Mouse (Mus musculus) E14TG2a.4 (cell line): ENCODE results near the gene Zmat3.
A peak's percentile ranks its signal among the peaks of the same experiment; 100 is the strongest.

Experiments
- H3K27me3 ChIP-seq: 2 replicates; pipeline ENCODE4 v1.6.1; 2014; ENCODE audit warnings: low read length, control low read depth; ENCODE audit not compliant: insufficient read depth
- H3K36me3 ChIP-seq: 2 replicates; pipeline ENCODE4 v1.6.1; 2014; ENCODE audit warnings: low read length, control low read depth; ENCODE audit not compliant: insufficient read depth
- H3K4me1 ChIP-seq: replicated peaks from 2 replicates; pipeline ENCODE4 v1.6.1; 2014; ENCODE audit warnings: low read depth, low read length, control low read depth
- H3K4me3 ChIP-seq: replicated peaks from 2 replicates; pipeline ENCODE4 v1.5.1; 2014; ENCODE audit warnings: mild to moderate bottlenecking, low read length
- H3K9me3 ChIP-seq: 2 replicates; pipeline ENCODE4 v1.6.1; 2014; ENCODE audit warnings: low read length, control low read depth
- CTCF ChIP-seq: conservative IDR thresholded peaks from 2 replicates; pipeline ENCODE4 v1.5.1; 2014; ENCODE audit warnings: low read length
- NANOG ChIP-seq: IDR thresholded peaks from 2 replicates; pipeline ENCODE4 v1.6.1; 2014; ENCODE audit warnings: borderline replicate concordance, low read length, mixed read lengths
- POU5F1 ChIP-seq: IDR thresholded peaks from 2 replicates; pipeline ENCODE4 v1.6.1; 2014; ENCODE audit warnings: low read length, borderline replicate concordance

Zmat3 gene

DNA sequence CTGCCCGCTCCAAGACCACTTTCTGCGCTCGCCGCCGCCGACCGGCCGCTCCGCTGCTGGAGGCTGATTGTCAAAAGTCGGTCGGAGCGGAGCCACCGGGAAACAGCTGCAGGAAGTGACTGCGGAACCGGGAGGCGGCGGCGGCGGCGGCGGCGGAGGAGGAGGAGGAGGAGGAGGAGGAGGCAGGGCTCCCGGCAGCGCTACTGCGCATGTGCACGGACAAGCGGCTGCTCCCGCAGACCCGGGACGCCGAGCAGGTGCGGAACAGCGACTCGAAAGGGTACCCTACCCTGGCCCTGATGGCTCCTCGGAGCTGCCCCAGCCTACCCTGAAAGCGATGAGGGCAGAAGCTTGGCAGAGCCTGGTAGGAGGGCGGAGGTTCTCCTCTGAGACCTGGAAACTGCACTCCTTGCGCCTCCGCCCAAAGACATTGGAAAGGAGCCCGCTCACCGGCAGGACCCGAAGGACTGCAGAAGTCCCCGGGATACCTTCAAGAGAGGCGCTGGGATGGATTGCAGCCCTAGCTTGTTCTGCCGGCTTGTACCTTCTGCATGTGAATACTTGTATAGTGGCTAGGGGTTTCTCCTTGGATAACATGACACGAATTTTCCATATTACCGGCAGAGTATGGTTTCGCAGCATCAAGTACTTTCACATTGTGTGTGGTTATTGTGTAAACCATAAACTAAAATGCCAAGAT is at the start of gene Zmat3:
Gene Zmat3, minus strand, starts transcription at position 469 of the 700 bp plus-strand sequence.
- H3K4me3 ChIP-seq: peak within 1 kb of the TSS; percentile 94
- H3K9me3 ChIP-seq: no peaks in the 10 kb centered on the region
- TF ChIP-seq POU5F1: no peak
- TF ChIP-seq NANOG: no peak
- TF ChIP-seq CTCF: no peak
- H3K36me3 ChIP-seq: peaks cover 19% of the 10 kb centered on the region
- H3K27me3 ChIP-seq: peaks cover 22% of the 10 kb centered on the region
- H3K4me1 ChIP-seq: peaks cover 58% of the 10 kb centered on the region

DNA sequence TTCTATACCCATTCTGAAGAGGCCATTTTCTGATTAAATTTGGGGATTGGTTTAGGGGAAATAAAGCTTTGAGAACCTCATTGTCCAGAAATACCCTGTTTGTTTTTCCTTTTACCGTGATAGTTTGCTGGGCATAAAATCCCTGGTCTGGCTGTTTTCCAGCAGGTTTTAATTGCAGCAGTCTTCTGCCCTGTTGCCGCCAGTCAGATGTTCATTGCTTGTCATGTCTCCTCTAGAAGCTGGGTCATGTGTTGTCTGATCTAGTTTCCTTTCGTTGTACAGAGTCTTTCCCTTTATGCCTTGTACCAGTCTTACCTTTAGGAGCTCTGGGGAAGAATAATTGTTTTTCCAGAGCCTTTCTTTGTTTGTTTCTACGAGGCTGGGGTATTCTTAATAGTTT is 48.6 kb upstream of the Zmat3 start:
- no peaks in the 10 kb centered on the region for H3K9me3 ChIP-seq
- no peak for TF ChIP-seq NANOG
- no peak for TF ChIP-seq POU5F1
- TF ChIP-seq CTCF: no peak
- peaks cover 15% of the 10 kb centered on the region for H3K36me3 ChIP-seq
- peaks cover 27% of the 10 kb centered on the region for H3K4me1 ChIP-seq
- no peaks in the 10 kb centered on the region for H3K27me3 ChIP-seq
- no peak overlapping the region for H3K4me3 ChIP-seq

DNA sequence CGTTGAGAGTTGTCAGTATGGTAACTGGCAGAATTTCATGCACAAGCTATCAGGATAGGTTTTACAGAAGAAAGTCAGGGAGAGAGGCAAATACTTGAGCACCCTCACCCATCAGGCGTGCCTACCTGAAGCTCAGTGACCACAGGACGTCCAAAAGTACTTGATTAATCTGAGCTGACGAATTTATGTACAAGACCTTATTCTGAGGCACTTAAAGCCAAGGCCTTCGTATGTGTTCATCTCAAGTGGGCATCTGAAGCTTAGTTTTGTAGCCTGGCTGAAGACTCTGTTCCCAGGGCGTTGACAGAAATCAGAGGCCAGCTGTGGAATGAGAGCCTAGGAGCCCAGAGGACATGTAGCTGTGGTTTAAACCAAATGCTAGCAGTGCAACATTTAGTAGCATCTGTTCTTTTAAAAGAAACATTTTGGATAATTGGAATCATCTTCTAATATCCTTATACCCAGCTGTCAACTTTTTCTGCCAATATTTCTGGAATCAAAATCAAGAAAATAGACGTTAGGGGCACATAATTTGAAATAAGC is 46.8 kb upstream of the Zmat3 start:
- TF ChIP-seq CTCF: no peak
- no peak for TF ChIP-seq POU5F1
- no peak for TF ChIP-seq NANOG
- peaks cover 8% of the 10 kb centered on the region for H3K36me3 ChIP-seq

DNA sequence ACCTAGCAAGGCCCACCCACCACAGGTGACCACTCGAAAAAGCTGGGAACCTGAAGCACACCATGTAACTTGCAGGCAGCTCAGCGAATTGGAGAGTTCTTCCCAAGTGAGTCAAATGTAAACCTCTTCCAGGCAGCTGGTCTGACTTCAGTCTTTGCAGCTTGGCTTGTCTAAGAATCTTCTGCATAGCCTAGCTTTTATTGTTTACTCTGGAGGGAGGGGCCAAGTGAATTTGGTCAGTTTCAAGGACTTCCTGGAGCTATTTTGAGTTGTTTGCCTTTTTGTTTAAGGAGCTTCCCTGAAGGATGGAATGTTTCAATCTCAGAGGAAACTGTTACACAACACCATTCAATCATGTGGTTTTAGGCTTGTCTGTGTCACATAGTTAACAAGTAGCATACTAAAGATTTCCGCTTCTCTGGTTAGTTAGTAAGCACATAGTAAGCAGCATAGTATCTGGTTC is 43.0 kb upstream of the Zmat3 start:
- no peak overlapping the region for H3K4me3 ChIP-seq
- peaks cover 19% of the 10 kb centered on the region for H3K4me1 ChIP-seq
- no peaks in the 10 kb centered on the region for H3K27me3 ChIP-seq
- TF ChIP-seq POU5F1: no peak
- no peaks in the 10 kb centered on the region for H3K9me3 ChIP-seq
- H3K36me3 ChIP-seq: no peaks in the 10 kb centered on the region

More for the DNA sequence above, 46.8 kb upstream of the Zmat3 start:
- no peaks in the 10 kb centered on the region for H3K27me3 ChIP-seq
- peaks cover 36% of the 10 kb centered on the region for H3K4me1 ChIP-seq
- no peaks in the 10 kb centered on the region for H3K9me3 ChIP-seq
- H3K4me3 ChIP-seq: no peak overlapping the region

DNA sequence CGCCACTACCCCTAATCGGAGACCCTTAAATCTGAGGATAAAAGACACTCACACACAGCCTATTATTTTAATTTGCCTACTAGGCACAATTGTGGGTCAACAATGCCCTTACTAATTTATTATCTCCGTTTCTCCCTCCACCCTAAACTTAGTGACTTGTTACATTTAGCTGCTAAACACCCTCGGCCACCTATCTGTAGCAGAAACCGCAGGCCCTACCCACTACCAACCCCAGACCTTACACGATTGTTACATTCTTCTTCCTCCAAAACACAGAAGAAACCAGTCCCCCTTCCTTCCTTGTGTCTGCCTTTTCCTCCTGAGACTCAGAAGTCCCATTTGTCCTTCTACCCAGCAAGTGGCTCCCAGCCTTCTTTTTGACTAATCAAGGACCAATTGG is 41.0 kb upstream of the Zmat3 start:
- Histone ChIP-seq H3K4me3 (no peak overlapping the region), H3K27me3 (no peaks in the 10 kb centered on the region), H3K36me3 (no peaks in the 10 kb centered on the region), H3K9me3 (no peaks in the 10 kb centered on the region), H3K4me1 (peaks cover 16% of the 10 kb centered on the region)
- no peak for TF ChIP-seq POU5F1

DNA sequence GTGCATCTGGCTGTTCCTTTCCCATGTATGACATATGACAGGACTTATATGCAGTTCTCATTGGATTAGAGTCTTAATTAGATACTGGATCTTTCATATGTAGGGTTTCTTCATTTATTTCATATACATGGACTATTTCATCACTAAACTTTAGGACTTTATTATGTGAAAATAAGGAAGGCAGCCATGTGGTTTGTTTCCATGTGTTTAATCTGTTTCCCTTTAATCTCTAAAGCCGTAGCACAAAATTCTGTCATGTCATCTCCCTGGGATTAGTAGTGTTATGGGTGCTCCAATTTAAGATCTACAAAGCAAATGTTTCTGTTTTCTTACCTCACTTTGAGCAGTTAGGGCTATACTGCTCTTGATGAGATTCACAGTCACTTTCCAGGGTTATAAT is 39.9 kb upstream of the Zmat3 start:
- Histone ChIP-seq H3K36me3 (no peaks in the 10 kb centered on the region), H3K4me1 (peaks cover 23% of the 10 kb centered on the region), H3K27me3 (no peaks in the 10 kb centered on the region), H3K9me3 (no peaks in the 10 kb centered on the region), H3K4me3 (no peak overlapping the region)
- TF ChIP-seq CTCF (no peak), POU5F1 (no peak)

DNA sequence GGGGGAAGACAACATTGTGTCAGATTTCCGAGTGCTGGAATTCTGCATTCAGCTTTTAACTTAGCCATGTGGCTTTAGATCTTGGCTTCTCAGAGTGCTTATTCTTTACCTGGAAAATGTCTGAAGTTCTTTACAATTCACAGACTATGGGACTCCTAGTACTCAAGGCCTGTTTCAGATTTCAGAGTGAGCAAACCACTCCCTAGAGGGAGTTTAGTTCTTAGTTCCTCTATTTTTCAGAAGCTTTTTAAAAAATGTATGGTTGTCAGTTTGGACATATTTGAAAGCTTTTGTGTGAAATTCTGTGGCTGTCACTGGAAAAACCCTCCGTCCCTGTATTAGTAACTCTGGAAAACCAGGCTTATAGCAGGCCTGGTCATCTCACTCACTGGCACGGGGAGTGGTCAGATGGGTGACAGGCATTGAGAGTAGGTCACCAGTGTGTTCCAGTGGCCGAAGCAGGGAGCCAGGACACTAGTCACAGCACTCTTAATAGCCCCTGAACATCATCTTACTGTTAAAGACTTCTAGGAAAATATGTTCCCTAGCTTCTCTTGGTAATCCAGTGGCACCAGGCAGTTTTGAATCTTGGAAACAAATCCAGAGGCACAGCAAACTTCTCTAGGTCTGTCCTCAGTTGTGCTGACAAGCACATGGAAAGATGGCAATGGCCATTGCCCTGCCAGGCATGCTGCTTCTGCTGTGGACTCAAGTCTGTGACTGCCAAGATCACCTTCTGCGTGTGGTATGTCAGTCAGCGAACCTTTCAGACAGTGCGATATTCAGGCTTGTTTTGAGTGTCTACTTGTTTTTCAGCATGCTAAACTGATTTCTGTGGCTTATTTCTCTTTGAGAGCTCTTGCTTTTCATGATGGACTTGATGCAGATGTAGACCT is 37.4 kb upstream of the Zmat3 start:
- H3K4me3 ChIP-seq: no peak overlapping the region
- H3K27me3 ChIP-seq: no peaks in the 10 kb centered on the region
- no peaks in the 10 kb centered on the region for H3K9me3 ChIP-seq
- no peak for TF ChIP-seq POU5F1
- no peak for TF ChIP-seq NANOG
- H3K36me3 ChIP-seq: no peaks in the 10 kb centered on the region
- peaks cover 38% of the 10 kb centered on the region for H3K4me1 ChIP-seq

DNA sequence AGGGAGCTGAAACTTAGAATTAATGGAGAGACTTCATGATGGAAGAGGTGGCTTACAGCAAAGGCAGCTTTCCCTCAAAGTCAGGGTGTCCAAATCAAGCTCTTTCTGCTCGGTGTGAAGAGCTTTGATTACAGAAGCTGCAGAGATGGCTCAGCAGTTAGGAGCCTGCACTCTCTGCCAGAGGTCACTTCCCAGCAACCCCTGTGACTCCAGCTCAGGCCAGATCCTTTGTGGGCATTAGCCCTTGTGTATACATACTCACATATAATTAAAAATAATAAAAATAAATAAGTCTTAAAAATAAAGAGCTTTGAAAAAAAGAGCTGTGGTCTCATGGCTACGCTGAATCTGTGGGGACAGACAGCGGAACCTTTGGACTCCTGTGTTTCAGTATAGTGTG is 35.8 kb upstream of the Zmat3 start:
- no peaks in the 10 kb centered on the region for H3K27me3 ChIP-seq
- no peaks in the 10 kb centered on the region for H3K36me3 ChIP-seq
- no peak for TF ChIP-seq NANOG
- TF ChIP-seq POU5F1: no peak
- no peak for TF ChIP-seq CTCF

DNA sequence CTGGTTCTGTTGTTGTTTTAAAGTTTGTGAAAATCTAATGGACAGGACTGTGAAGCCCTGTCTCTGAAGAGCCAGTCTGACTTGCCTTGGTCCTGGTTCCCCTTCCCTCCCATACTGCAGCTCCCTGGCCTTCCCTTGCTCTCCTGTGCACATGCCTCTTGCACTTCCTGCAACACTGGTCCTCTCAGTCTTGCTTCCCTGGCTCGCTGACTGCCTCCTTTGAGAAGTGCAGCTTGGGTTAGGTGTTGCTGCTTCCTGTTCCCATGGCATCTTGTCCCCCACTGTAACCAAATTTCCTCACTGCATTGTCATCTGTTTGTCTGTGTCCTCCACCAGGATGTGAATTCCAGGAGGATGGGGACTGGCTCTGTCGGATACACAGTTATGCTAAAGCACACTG is 34.1 kb upstream of the Zmat3 start:
- Histone ChIP-seq H3K36me3 (no peaks in the 10 kb centered on the region), H3K4me3 (no peak overlapping the region), H3K27me3 (no peaks in the 10 kb centered on the region), H3K9me3 (no peaks in the 10 kb centered on the region), H3K4me1 (peaks cover 45% of the 10 kb centered on the region)
- TF ChIP-seq NANOG: no peak
- no peak for TF ChIP-seq POU5F1
- no peak for TF ChIP-seq CTCF

More for the DNA sequence above, 35.8 kb upstream of the Zmat3 start:
- H3K4me3 ChIP-seq: no peak overlapping the region
- H3K9me3 ChIP-seq: no peaks in the 10 kb centered on the region
- peaks cover 42% of the 10 kb centered on the region for H3K4me1 ChIP-seq
